Mouse (Mus musculus): ENCODE data around the gene Dclk2.

DNA sequence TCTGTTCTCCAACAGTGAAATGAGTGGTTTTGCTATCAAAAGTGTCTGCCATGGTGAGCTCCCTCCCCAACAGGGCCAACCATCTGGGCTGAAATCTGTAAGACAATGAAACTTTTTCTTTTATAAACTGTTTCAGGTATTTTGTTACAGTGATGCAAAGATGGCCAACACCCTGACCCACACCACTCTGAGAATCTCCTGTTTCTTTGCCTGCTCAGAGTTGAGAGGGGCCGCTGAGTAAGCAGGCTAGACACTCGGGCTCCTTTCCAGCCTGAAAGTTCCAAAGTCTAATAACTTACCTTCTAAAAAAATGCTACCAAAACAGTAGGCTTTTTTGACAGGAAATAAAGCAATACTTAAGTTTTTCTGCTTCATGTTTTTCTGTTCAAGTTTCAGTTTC, 78.2 kb downstream of the Dclk2 start:
- no peak for TF ChIP-seq SMC3 (IDR thresholded peaks at IDR 0.05; ENCODE audit: low read depth, low read length)
- no peak for TF ChIP-seq CTCF (IDR thresholded peaks at IDR 0.05 in 2 of 3, conservative IDR thresholded peaks at IDR 0.05 in 1 of 3; ENCODE audit: control insufficient read depth in 1 of 3, insufficient read depth in 1 of 3, low read depth in 2 of 3, low read length in 3 of 3, poor library complexity in 1 of 3, severe bottlenecking in 1 of 3)
- TF ChIP-seq POLR2A (IDR thresholded peaks at IDR 0.05; ENCODE audit: control insufficient read depth in 1 of 2, insufficient read depth in 1 of 2, low read depth in 1 of 2, low read length in 2 of 2, poor library complexity in 1 of 2) = no peak
- no peak for TF ChIP-seq NRF1 (IDR thresholded peaks at IDR 0.05; ENCODE audit: insufficient read depth, low read depth, low read length, poor library complexity, severe bottlenecking)
- TF ChIP-seq MXI1 (IDR thresholded peaks at IDR 0.05; ENCODE audit: low read depth, low read length) = no peak
- no peak for TF ChIP-seq GATA1 (IDR thresholded peaks at IDR 0.05; ENCODE audit: low read depth, low read length)
- no peak for TF ChIP-seq RAD21 (IDR thresholded peaks at IDR 0.05; ENCODE audit: low read depth, low read length)
- no peak for TF ChIP-seq ZNF384 (IDR thresholded peaks at IDR 0.05; ENCODE audit: low read depth, low read length)
- TF ChIP-seq MEF2A (IDR thresholded peaks at IDR 0.05; ENCODE audit: extremely low read depth, insufficient replicate concordance, low read depth, low read length, poor library complexity, severe bottlenecking) = no peak
